Mouse (Mus musculus) limb, embryonic 13.5 days (tissue): ENCODE results near the gene Zar1. TPM values are rescaled to one million over a fixed set of nuclear protein-coding genes. Genes with fewer than 3 reads are reported as not detected.
"Not testable (repeated sequence)": the region's sequence is repeated elsewhere in the genome, so short reads cannot be mapped to it uniquely, and the experiment has no call there.

Source experiments
- ATAC-seq: fragments of 200-750 bp; cut with Nextera tagmentation; 2 replicates; pipeline ENCODE4 v1.8.0; 2017; ENCODE audit warnings: low read depth, moderate number of reproducible peaks, moderate TSS enrichment; ENCODE audit not compliant: low FRiP score
- H3K27ac ChIP-seq: fragments of 300-500 bp; sonication (generic); 2 replicates; pipeline ENCODE4 v1.5.1; 2015; ENCODE audit warnings: inconsistent platforms, mild to moderate bottlenecking, moderate library complexity
- H3K27me3 ChIP-seq: fragments of 300-500 bp; sonication (generic); 2 replicates; pipeline ENCODE4 v1.6.1; 2015; ENCODE audit warnings: mild to moderate bottlenecking, inconsistent platforms
- H3K36me3 ChIP-seq: fragments of 300-500 bp; sonication (generic); 2 replicates; pipeline ENCODE4 v1.6.1; 2015; ENCODE audit warnings: inconsistent platforms, mild to moderate bottlenecking, moderate library complexity
- H3K4me1 ChIP-seq: fragments of 300-500 bp; sonication (generic); 2 replicates; pipeline ENCODE4 v1.6.1; 2015; ENCODE audit warnings: inconsistent platforms
- H3K4me2 ChIP-seq: fragments of 300-500 bp; sonication (generic); replicated peaks from 2 replicates; pipeline ENCODE4 v1.6.1; 2015; ENCODE audit warnings: inconsistent platforms, mild to moderate bottlenecking, moderate library complexity
- H3K4me3 ChIP-seq: fragments of 300-500 bp; sonication (generic); 2 replicates; pipeline ENCODE4 v1.5.1; 2015; ENCODE audit warnings: moderate library complexity, mild to moderate bottlenecking, inconsistent platforms
- H3K9ac ChIP-seq: fragments of 300-500 bp; sonication (generic); 2 replicates; pipeline ENCODE4 v1.6.1; 2015; ENCODE audit warnings: mild to moderate bottlenecking, inconsistent platforms
- H3K9me3 ChIP-seq: fragments of 300-500 bp; sonication (generic); 2 replicates; pipeline ENCODE4 v1.6.1; 2016; ENCODE audit warnings: inconsistent platforms
- WGBS: fragments of 180-500 bp; shearing (Covaris S2); methylation state at CpG from one replicate; pipeline ENCODE4 v1.1.7; 2015; 5-methylcytosine and 5-hydroxymethylcytosine counted together
- polyA plus RNA-seq: library from polyadenylated mRNA; unstranded; fragments of >200 nt; fragmentation: Nextera tagmentation; extraction: Ambion mirVana; gene quantifications from 2 replicates; pipeline ENCODE4 v1.2.1, GENCODE M21; 2015

The Zar1 gene
- polyA plus RNA-seq, result 0.84 and 1.9 TPM in 2 replicates

DNA sequence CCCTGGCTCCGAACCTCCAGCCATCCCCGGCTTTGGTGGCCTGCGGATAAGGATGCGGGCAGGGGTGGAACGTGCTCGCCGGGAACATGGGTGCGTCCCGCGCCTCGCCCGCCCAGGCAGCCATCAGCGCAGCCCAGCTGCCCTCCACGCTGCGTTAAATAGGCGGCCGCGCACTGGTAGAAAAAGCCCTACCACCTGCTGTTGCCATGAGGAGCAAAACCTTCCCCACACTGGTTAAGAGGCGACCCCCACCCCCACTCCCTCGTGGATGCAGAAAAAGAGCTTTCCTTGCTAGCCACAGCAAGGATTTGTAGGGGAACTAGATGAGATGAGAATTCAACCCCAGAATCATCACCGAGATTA, at the start of gene Zar1:
Gene Zar1 (minus strand): TSS at position 285 of the 363 bp plus-strand sequence.
- H3K27me3 ChIP-seq, result peaks cover 33% of the 10 kb centered on the region
- H3K36me3 ChIP-seq, H3K27ac ChIP-seq, H3K9me3 ChIP-seq, H3K4me1 ChIP-seq: not testable (repeated sequence)
- 7% methylated on average over 15 of the region's 21 CpGs for WGBS
- 0 out of 2 replicates have a peak, but pooled peaks have one; percentile 45 for ATAC-seq
- H3K4me3 ChIP-seq, result peak within 1 kb of the TSS; percentile 50
- H3K4me2 ChIP-seq, result peak within 1 kb of the TSS; percentile 85
- H3K9ac ChIP-seq, result peak within 1 kb of the TSS; percentile 66

DNA sequence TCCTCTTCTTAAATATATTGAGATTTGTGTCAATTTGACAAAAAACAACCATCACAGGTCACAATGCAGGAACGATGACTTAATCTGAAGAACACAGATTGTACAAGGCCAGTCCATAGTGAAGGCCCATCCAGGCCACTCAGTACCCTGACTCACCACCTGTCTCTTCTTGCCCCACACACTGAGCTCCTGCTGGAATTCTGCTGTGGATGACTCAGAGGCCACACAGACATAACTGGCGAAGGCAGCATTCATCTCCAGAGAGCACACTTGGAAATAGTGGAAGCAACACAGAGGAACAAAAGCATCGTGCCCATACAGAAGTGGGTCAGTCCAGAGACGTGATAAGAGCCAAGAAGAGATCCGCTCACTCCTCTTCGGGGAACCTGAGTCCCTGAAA, 49.0 kb upstream of the Zar1 start:
- 85% methylated on average over 6 of the region's 6 CpGs for WGBS

GRCm38 (mm10) chr5:72621022-72621421, 40.0 kb upstream of the Zar1 start:
- no peaks in the 10 kb centered on the region for H3K4me1 ChIP-seq
- H3K9ac ChIP-seq, result no peak overlapping the region
- WGBS, result 89% methylated on average over 1 of the region's 1 CpGs
- H3K4me3 ChIP-seq, result no peak overlapping the region
- no peak overlapping the region for H3K27ac ChIP-seq
- H3K4me2 ChIP-seq, result no peak overlapping the region
- no peaks in the 10 kb centered on the region for H3K36me3 ChIP-seq
- no peak for ATAC-seq
- no peaks in the 10 kb centered on the region for H3K9me3 ChIP-seq
- H3K27me3 ChIP-seq, result no peaks in the 10 kb centered on the region

More for the DNA sequence above, 49.0 kb upstream of the Zar1 start:
- H3K27me3 ChIP-seq, result no peaks in the 10 kb centered on the region
- no peak for ATAC-seq
- H3K4me3 ChIP-seq, result no peak overlapping the region
- no peaks in the 10 kb centered on the region for H3K4me1 ChIP-seq
- no peaks in the 10 kb centered on the region for H3K9me3 ChIP-seq
- no peaks in the 10 kb centered on the region for H3K36me3 ChIP-seq
- H3K9ac ChIP-seq, result no peak overlapping the region
- H3K27ac ChIP-seq, result no peak overlapping the region
- no peak overlapping the region for H3K4me2 ChIP-seq

GRCm38 (mm10) chr5:72617413-72617812, 36.4 kb upstream of the Zar1 start:
- Histone ChIP-seq H3K4me3 (no peak overlapping the region), H3K36me3 (no peaks in the 10 kb centered on the region), H3K4me2 (no peak overlapping the region), H3K9ac (no peak overlapping the region), H3K4me1 (no peaks in the 10 kb centered on the region), H3K27me3 (no peaks in the 10 kb centered on the region), H3K27ac (no peak overlapping the region), H3K9me3 (no peaks in the 10 kb centered on the region)
- no peak for ATAC-seq
- 81% methylated on average over 4 of the region's 4 CpGs for WGBS

GRCm38 (mm10) chr5:72603138-72603537, 22.1 kb upstream of the Zar1 start:
- Histone ChIP-seq H3K4me1 (no peaks in the 10 kb centered on the region), H3K9ac (no peak overlapping the region), H3K36me3 (no peaks in the 10 kb centered on the region), H3K27me3 (no peaks in the 10 kb centered on the region), H3K4me2 (no peak overlapping the region), H3K27ac (no peak overlapping the region), H3K4me3 (no peak overlapping the region), H3K9me3 (no peaks in the 10 kb centered on the region)
- 91% methylated on average over 4 of the region's 4 CpGs for WGBS
- no peak for ATAC-seq

GRCm38 (mm10) chr5:72601006-72601405, 20.0 kb upstream of the Zar1 start:
- WGBS, result 14% methylated on average over 5 of the region's 5 CpGs
- no peak overlapping the region for H3K27ac ChIP-seq
- H3K27me3 ChIP-seq, result no peaks in the 10 kb centered on the region
- H3K4me1 ChIP-seq, result no peaks in the 10 kb centered on the region
- no peak overlapping the region for H3K4me3 ChIP-seq
- no peak overlapping the region for H3K9ac ChIP-seq
- no peak for ATAC-seq
- H3K4me2 ChIP-seq, result no peak overlapping the region
- no peaks in the 10 kb centered on the region for H3K9me3 ChIP-seq
- H3K36me3 ChIP-seq, result no peaks in the 10 kb centered on the region

- Histone ChIP-seq H3K36me3 (no peaks in the 10 kb centered on the region), H3K9ac (peak within 1 kb of the TSS; percentile 43), H3K27ac (no peak within 1 kb of the TSS), H3K4me1 (no peaks in the 10 kb centered on the region), H3K4me3 (peak within 1 kb of the TSS; percentile 43), H3K4me2 (peak within 1 kb of the TSS; percentile 68), H3K9me3 (no peaks in the 10 kb centered on the region), H3K27me3 (peaks cover 27% of the 10 kb centered on the region)
- WGBS, result 2% methylated on average over 38 of the region's 38 CpGs
- peak; percentile 61; the same call in 1 of the 2 replicates for ATAC-seq
Measured at GRCm38 (mm10) chr5:72587192-72587681, 6.2 kb upstream of the Zar1 start, which contains the start of gene Gm5868. Gene Gm5868 (minus strand): TSS chr5:72587551.

DNA sequence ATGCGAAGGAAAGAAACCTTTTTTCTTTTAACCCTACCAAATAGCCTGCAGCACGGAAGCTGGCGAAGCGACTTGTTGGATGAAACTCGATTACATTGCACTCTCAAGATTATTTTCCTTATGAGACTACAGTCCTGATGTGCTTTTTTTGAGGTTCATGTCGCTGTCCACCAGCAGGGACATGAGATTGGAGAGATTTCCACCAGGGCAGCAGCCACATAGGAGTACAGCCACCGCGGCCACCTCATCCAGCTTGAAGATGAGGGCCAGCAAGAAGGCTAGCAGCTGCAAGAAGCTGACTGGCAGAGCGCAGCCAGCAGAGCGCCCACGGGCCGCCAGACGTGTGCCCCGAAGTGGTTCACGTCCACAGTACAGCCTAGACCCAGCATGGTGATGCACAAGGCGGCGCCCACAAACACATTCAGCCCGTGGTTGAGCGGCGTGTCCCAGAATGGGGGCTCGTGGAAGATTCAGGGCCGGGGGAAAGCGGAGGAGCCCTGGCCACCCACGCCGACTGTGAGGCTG, 5.7 kb upstream of the Zar1 start:
- not testable (repeated sequence) for H3K4me1 ChIP-seq, H3K36me3 ChIP-seq, ATAC-seq, H3K27ac ChIP-seq, H3K9me3 ChIP-seq
- Histone ChIP-seq H3K27me3 (peaks cover 29% of the 10 kb centered on the region), H3K4me3 (peak overlapping the region; percentile 43), H3K9ac (peak overlapping the region; percentile 43; the same call in 1 of the 2 replicates), H3K4me2 (peak overlapping the region; percentile 68)
- WGBS, result 48% methylated on average over 25 of the region's 25 CpGs

- ATAC-seq, H3K4me2 ChIP-seq, H3K4me3 ChIP-seq, H3K4me1 ChIP-seq, H3K27ac ChIP-seq, H3K9ac ChIP-seq, H3K9me3 ChIP-seq, H3K36me3 ChIP-seq: not testable (repeated sequence)
- WGBS, result 52% methylated on average over 7 of the region's 7 CpGs
- H3K27me3 ChIP-seq, result peaks cover 36% of the 10 kb centered on the region
Measured at GRCm38 (mm10) chr5:72586122-72586521, 5.1 kb upstream of the Zar1 start.

- peak; percentile 73 for ATAC-seq
- Histone ChIP-seq H3K9ac (peak overlapping the region; percentile 66), H3K4me3 (peak overlapping the region; percentile 50), H3K27me3 (peaks cover 30% of the 10 kb centered on the region), H3K4me2 (peak overlapping the region; percentile 85)
- not testable (repeated sequence) for H3K27ac ChIP-seq, H3K4me1 ChIP-seq, H3K36me3 ChIP-seq, H3K9me3 ChIP-seq
- WGBS, result 7% methylated on average over 55 of the region's 73 CpGs
Measured at GRCm38 (mm10) chr5:72580088-72580969, 725 bp downstream of the Zar1 start.

DNA sequence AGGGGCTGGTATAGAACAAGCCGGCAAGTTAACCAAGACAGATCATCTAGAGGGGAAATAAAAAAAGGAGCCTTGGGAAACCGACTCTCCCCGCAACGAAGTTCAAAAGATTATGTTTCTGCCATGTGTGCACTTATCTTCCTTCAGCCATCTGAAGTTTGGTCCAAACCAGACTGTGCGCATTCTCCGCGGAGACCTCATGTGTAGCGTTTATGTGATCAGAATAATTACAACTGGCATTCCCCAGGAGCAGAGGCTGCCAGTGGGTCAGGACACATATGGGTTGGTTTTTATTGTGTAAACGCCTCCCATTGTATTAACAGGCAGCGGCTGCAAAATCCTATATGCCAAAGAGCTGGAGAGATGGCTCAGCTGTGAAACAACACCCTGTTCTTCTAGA, 1.5 kb downstream of the Zar1 start:
- not testable (repeated sequence) for H3K9ac ChIP-seq, H3K36me3 ChIP-seq, H3K4me3 ChIP-seq, H3K27ac ChIP-seq, H3K9me3 ChIP-seq, H3K4me1 ChIP-seq
- 0 out of 2 replicates have a peak, but pooled peaks have one; percentile 21 for ATAC-seq
- WGBS, result 28% methylated on average over 10 of the region's 10 CpGs
- peaks cover 30% of the 10 kb centered on the region for H3K27me3 ChIP-seq
- peak overlapping the region; percentile 85 for H3K4me2 ChIP-seq

DNA sequence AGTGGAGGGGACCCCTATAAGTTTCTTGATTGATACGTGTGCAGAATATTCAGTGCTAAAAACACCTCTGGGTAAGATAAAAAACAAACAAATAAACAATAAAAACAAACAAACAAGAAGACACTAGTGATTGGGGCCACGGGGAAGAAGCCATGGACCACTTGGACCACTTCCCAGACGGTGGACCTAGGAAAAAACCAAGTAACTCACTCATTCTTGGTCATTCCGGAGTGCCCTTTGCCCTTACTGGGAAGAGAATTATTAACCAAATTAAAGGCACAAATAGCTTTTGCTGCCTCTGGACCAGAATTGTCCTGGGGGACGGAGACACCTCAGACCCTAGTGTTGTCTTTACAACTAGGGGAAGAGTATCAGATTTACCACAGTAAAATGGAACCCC, 15.4 kb downstream of the Zar1 start:
- Histone ChIP-seq H3K4me1 (no peaks in the 10 kb centered on the region), H3K4me2 (no peak overlapping the region), H3K27me3 (no peaks in the 10 kb centered on the region), H3K9me3 (peaks cover 16% of the 10 kb centered on the region), H3K36me3 (no peaks in the 10 kb centered on the region), H3K4me3 (no peak overlapping the region), H3K9ac (no peak overlapping the region), H3K27ac (no peak overlapping the region)
- no peak for ATAC-seq
- 86% methylated on average over 5 of the region's 5 CpGs for WGBS
